Mouse (Mus musculus) hindbrain, embryonic 10.5 days (tissue): ENCODE measurements at regions not wholly inside any gene's neighbourhood (a gene's known extent, or its start where the extent isn't known, plus 50 kb on each side); places are given as distances from the start of the nearest gene placed in this dataset.

Experiments
- DNase-seq: peaks from one replicate; pipeline ENCODE4 v3.0.0-alpha.2; 2017; ENCODE audit warnings: low spot score
- H3K27ac ChIP-seq: fragments of 300-500 bp; sonication (generic); 2 replicates; pipeline ENCODE4 v1.5.1; 2016; ENCODE audit warnings: mild to moderate bottlenecking, moderate library complexity
- H3K27me3 ChIP-seq: fragments of 300-500 bp; sonication (generic); 2 replicates; pipeline ENCODE4 v1.6.1; 2016; ENCODE audit warnings: mild to moderate bottlenecking; ENCODE audit not compliant: poor library complexity, insufficient read depth, severe bottlenecking
- H3K36me3 ChIP-seq: fragments of 300-500 bp; sonication (generic); 2 replicates; pipeline ENCODE4 v1.6.1; 2016; ENCODE audit warnings: mild to moderate bottlenecking, moderate library complexity
- H3K4me1 ChIP-seq: fragments of 300-500 bp; sonication (generic); replicated peaks from 2 replicates; pipeline ENCODE4 v1.6.1; 2016; ENCODE audit warnings: mild to moderate bottlenecking
- H3K4me3 ChIP-seq: fragments of 300-500 bp; sonication (generic); 2 replicates; pipeline ENCODE4 v1.5.1; 2016; ENCODE audit warnings: mild to moderate bottlenecking, moderate library complexity
- H3K9me3 ChIP-seq: fragments of 300-500 bp; sonication (generic); 2 replicates; pipeline ENCODE4 v1.6.1; 2016; ENCODE audit warnings: mild to moderate bottlenecking, moderate library complexity
- WGBS: fragments of 180-500 bp; shearing (Covaris S2); methylation state at CpG from one replicate; pipeline ENCODE4 v1.1.7; 2016; 5-methylcytosine and 5-hydroxymethylcytosine counted together

DNA sequence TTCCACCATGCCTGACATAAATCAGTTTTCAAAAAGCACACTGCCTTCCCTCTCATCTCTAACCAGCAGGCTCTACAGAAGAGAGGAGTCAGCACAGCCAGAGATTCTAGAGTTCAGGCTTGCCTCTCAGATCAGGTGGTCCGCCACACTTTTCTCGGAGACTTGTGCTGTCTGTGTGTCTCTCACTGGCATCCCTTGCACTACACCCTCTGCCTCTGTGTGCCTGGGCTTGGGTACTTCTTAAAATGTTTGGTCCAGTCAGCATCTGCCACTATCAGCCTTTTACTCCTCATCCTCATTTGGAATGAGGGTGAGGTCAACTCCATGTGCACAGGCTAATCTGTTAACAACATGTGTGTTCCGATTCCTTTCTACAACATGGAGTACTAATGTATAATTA lies 92.0 kb downstream of the S1pr1 start:
- Histone ChIP-seq H3K27me3 (no peaks in the 10 kb centered on the region; the same call in 1 of the 2 replicates), H3K36me3 (no peaks in the 10 kb centered on the region), H3K4me3 (no peak overlapping the region), H3K9me3 (no peaks in the 10 kb centered on the region), H3K27ac (no peak overlapping the region), H3K4me1 (no peaks in the 10 kb centered on the region)
- DNase-seq, result no peak
- WGBS, result 92% methylated on average over 3 of the region's 3 CpGs

DNA sequence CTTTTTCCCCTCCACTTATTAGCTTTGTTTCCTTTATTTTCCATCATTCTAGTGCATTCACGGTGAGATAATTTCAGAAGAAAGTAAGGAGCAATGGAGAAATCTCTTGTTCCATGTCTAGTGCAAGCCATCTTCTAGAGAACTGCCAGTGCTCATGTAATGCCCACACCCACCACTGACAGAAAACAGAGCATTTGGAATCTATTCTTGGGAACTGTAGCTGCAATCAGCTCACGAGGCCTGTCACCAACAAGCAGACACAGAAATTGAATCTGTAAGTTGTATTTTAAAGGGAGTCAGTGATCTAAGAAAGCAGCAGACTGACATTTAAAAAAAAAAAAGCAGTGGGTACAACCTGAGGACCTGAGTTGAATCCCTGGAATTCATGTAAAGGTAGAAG lies 92.6 kb downstream of the S1pr1 start:
- Histone ChIP-seq H3K27ac (no peak overlapping the region), H3K4me1 (no peaks in the 10 kb centered on the region), H3K9me3 (no peaks in the 10 kb centered on the region), H3K36me3 (no peaks in the 10 kb centered on the region), H3K4me3 (no peak overlapping the region), H3K27me3 (no peaks in the 10 kb centered on the region; the same call in 1 of the 2 replicates)
- DNase-seq, result no peak
- 90% methylated on average over 2 of the region's 2 CpGs for WGBS

DNA sequence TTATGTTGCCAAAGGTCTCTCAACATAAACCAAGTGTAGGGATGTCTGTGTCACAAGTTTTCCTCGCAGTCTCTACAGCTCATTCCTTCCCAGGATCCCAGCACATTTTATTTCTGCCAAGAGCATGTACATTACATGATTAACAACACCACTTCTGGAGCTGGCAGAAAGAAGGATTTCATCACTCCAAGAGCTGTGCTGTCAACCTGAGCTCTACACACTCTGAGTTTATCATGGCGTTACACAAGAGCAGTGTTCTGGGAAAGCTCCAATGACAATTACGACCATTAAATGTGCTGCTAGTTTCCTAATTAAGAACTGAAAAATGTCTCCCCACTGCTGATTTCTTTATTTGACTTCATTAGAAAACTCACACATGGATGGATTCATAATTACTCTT lies 94.9 kb downstream of the S1pr1 start:
- Histone ChIP-seq H3K27ac (no peak overlapping the region), H3K4me3 (no peak overlapping the region), H3K36me3 (no peaks in the 10 kb centered on the region), H3K9me3 (no peaks in the 10 kb centered on the region), H3K4me1 (no peaks in the 10 kb centered on the region), H3K27me3 (no peaks in the 10 kb centered on the region)
- DNase-seq, result no peak
- 90% methylated on average over 3 of the region's 3 CpGs for WGBS

GRCm38 (mm10) chr3:115615994-115616598 lies 98.8 kb downstream of the S1pr1 start:
- Histone ChIP-seq H3K4me1 (no peaks in the 10 kb centered on the region), H3K9me3 (no peaks in the 10 kb centered on the region), H3K27me3 (no peaks in the 10 kb centered on the region), H3K36me3 (no peaks in the 10 kb centered on the region), H3K4me3 (no peak overlapping the region), H3K27ac (no peak overlapping the region)
- WGBS, result 28% methylated on average over 7 of the region's 7 CpGs
- peak; percentile 44 for DNase-seq

- Histone ChIP-seq H3K9me3 (no peaks in the 10 kb centered on the region), H3K27ac (no peak overlapping the region), H3K27me3 (no peaks in the 10 kb centered on the region), H3K4me3 (no peak overlapping the region), H3K4me1 (no peaks in the 10 kb centered on the region), H3K36me3 (no peaks in the 10 kb centered on the region)
- no peak for DNase-seq
- WGBS, result 85% methylated on average over 6 of the region's 6 CpGs
These were observed 102.0 kb downstream of the S1pr1 start for GRCm38 (mm10) chr3:115612859-115613258.

DNA sequence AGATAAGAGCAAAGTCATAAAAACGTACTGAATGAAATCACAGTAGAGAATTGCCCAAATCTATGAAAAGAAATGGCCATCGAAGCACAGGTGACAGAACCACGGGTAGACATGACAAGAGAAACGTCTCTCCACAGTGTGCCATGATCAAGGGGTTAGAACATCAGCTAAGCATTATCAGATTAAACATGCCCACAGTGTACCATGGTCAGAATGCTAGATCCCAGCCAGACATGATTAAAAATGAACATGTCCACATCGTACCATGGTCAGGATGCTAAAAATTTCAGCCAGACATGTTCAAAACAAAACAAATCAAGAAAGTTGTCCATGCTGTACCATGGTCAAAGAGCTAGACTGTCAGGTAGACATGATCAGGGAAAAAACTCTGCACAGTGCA lies 106.8 kb downstream of the S1pr1 start:
- peaks cover 17% of the 10 kb centered on the region for H3K4me1 ChIP-seq
- H3K4me3 ChIP-seq, result no peak overlapping the region
- no peak for DNase-seq
- H3K36me3 ChIP-seq, result no peaks in the 10 kb centered on the region
- no peak overlapping the region for H3K27ac ChIP-seq
- H3K27me3 ChIP-seq, result no peaks in the 10 kb centered on the region
- H3K9me3 ChIP-seq, result no peaks in the 10 kb centered on the region
- 88% methylated on average over 5 of the region's 5 CpGs for WGBS

- no peak overlapping the region for H3K4me3 ChIP-seq
- peaks cover 17% of the 10 kb centered on the region for H3K4me1 ChIP-seq
- WGBS, result 42% methylated on average over 5 of the region's 5 CpGs
- no peaks in the 10 kb centered on the region for H3K9me3 ChIP-seq
- H3K27ac ChIP-seq, result peak overlapping the region; percentile 62; the same call in 1 of the 2 replicates
- no peaks in the 10 kb centered on the region for H3K36me3 ChIP-seq
- peak; percentile 7 for DNase-seq
- H3K27me3 ChIP-seq, result no peaks in the 10 kb centered on the region
These were observed 110.1 kb downstream of the S1pr1 start for GRCm38 (mm10) chr3:115604734-115605279.

DNA sequence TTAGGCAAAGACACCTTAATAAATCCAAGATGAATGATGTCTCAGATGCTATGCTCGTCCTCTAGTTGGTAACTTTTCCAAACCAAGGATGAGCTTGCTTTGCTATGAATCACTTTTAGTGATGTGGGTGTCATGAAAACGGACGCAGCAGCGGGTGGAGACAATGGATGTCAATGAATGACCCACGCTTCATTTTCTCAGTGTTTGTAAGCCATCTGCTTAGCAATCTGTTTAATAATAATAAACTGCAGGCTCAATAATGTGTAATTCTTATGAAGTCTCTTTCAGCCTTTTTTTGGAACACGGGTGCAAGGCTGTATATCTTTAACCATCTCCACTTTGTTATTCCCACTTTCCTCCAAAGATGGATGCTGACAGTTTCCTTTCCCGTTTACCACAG lies 110.6 kb downstream of the S1pr1 start:
- no peaks in the 10 kb centered on the region for H3K36me3 ChIP-seq
- WGBS, result 67% methylated on average over 7 of the region's 7 CpGs
- H3K4me3 ChIP-seq, result no peak overlapping the region
- peaks cover 17% of the 10 kb centered on the region for H3K4me1 ChIP-seq
- H3K27me3 ChIP-seq, result no peaks in the 10 kb centered on the region
- H3K9me3 ChIP-seq, result no peaks in the 10 kb centered on the region
- DNase-seq, result no peak
- H3K27ac ChIP-seq, result peak overlapping the region; percentile 62

- Histone ChIP-seq H3K27me3 (no peaks in the 10 kb centered on the region), H3K36me3 (no peaks in the 10 kb centered on the region), H3K4me3 (no peak overlapping the region), H3K27ac (peak overlapping the region; percentile 62), H3K4me1 (peaks cover 17% of the 10 kb centered on the region), H3K9me3 (no peaks in the 10 kb centered on the region)
- no peak for DNase-seq
- 84% methylated on average over 3 of the region's 3 CpGs for WGBS
These were observed 111.1 kb downstream of the S1pr1 start for GRCm38 (mm10) chr3:115603803-115604202.

- H3K4me3 ChIP-seq, result no peak overlapping the region
- 88% methylated on average over 2 of the region's 2 CpGs for WGBS
- no peak for DNase-seq
- peaks cover 6% of the 10 kb centered on the region; the same call in 1 of the 2 replicates for H3K4me1 ChIP-seq
- no peaks in the 10 kb centered on the region for H3K27me3 ChIP-seq
- H3K9me3 ChIP-seq, result no peaks in the 10 kb centered on the region
- no peaks in the 10 kb centered on the region for H3K36me3 ChIP-seq
- no peak overlapping the region for H3K27ac ChIP-seq
These were observed 115.6 kb downstream of the S1pr1 start for GRCm38 (mm10) chr3:115599281-115599680.

GRCm38 (mm10) chr3:115596523-115596922 lies 118.3 kb downstream of the S1pr1 start:
- H3K27me3 ChIP-seq, result no peaks in the 10 kb centered on the region
- H3K27ac ChIP-seq, result no peak overlapping the region
- H3K36me3 ChIP-seq, result no peaks in the 10 kb centered on the region
- 38% methylated on average over 6 of the region's 6 CpGs for WGBS
- DNase-seq, result peak; percentile 53
- H3K4me1 ChIP-seq, result no peaks in the 10 kb centered on the region
- no peak overlapping the region for H3K4me3 ChIP-seq
- no peaks in the 10 kb centered on the region for H3K9me3 ChIP-seq

GRCm38 (mm10) chr3:115590716-115591115 lies 124.2 kb downstream of the S1pr1 start:
- Histone ChIP-seq H3K4me3 (no peak overlapping the region), H3K9me3 (no peaks in the 10 kb centered on the region), H3K27ac (no peak overlapping the region), H3K4me1 (no peaks in the 10 kb centered on the region), H3K27me3 (no peaks in the 10 kb centered on the region), H3K36me3 (no peaks in the 10 kb centered on the region)
- no peak for DNase-seq
- WGBS, result 77% methylated on average over 5 of the region's 5 CpGs

GRCm38 (mm10) chr3:115588585-115588984 lies 126.3 kb downstream of the S1pr1 start:
- Histone ChIP-seq H3K4me1 (no peaks in the 10 kb centered on the region), H3K27me3 (no peaks in the 10 kb centered on the region), H3K9me3 (no peaks in the 10 kb centered on the region), H3K36me3 (no peaks in the 10 kb centered on the region), H3K27ac (no peak overlapping the region), H3K4me3 (no peak overlapping the region)
- no peak for DNase-seq
- 85% methylated on average over 2 of the region's 2 CpGs for WGBS
